Mouse (Mus musculus) brain, embryonic 14.5 days (tissue): ENCODE results near the gene Speer2.

Source experiments
- CTCF ChIP-seq: fragments of 200-500 bp; IDR thresholded peaks from 2 replicates; pipeline ENCODE4 v1.5.1; 2012; ENCODE audit warnings: inconsistent platforms, mild to moderate bottlenecking, moderate library complexity, borderline replicate concordance; ENCODE audit not compliant: insufficient read depth, insufficient read length; ENCODE audit errors: extremely low read depth
- POLR2A ChIP-seq: fragments of 200-500 bp; IDR thresholded peaks from 2 replicates; pipeline ENCODE4 v1.6.1; 2012; ENCODE audit warnings: mild to moderate bottlenecking, inconsistent platforms, borderline replicate concordance; ENCODE audit not compliant: poor library complexity, insufficient read depth, insufficient read length, severe bottlenecking; ENCODE audit errors: extremely low read depth

- TF ChIP-seq CTCF = peak; percentile 9; the same call in 1 of the 2 replicates
- TF ChIP-seq POLR2A = no peak
Observed at GRCm38 (mm10) chr16:69836628-69837027, 26.9 kb downstream of the Speer2 start.
